In the genomic region with DNA sequence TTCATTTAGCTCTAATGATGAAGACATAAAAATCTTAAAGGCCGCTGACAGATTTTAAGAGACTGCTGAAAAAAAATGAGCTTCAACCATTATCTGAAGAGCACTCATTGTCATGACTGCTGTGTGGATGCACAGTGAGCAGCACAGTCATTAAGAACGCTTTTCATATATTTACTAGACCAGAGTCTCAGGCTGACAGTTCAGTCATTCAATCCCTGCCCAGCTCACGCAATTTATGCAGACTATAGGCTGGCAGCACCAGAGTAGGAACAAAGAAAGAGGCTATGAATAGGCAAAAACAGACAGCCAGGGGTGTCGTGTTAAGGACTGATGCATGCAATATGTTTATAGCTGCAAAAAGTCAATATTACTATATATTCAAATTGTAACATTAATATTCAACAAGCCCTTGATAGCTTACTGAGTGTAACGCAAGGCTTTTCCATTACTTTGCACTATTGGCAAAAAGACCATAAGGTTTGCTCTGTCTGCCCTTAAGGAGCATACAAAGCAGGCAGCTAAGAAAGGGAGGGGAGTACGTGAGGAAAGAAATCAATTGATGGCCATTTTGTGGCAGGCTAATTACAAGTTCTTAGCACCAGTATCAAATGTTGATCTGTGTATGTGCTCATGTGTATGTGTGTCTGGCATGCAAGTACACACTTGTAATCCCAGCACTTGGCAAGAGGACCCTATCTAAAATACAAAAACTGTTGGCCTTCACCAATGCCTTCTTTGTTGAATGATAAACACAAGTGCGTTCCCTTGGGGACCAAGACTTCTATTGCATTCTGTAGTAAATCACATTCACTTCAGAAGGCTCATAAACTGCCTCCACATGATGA, we compare ENCODE assay signal across 15 mouse cellular contexts. TPM values are rescaled to one million over a fixed set of nuclear protein-coding genes. Genes with fewer than 3 reads are reported as not detected.
DNase-seq lines count a peak whose midpoint lies in the region; ATAC-seq and TF ChIP-seq lines count a peak whose summit lies in the region.
"Had no signal": no experiment of that assay in that cellular context is flagged by ENCODE, and none has a peak within 500 bp of the region (broad histone marks: within the 10 kb centered on the region; RNA-seq: fewer than 3 reads in every experiment).

No protein-coding gene starts in this region.

- DNase-seq in brain, embryonic 18.5 days (ENCODE audit: low read depth, low spot score) = peak; percentile 16
- peak; percentile 61 for DNase-seq in midbrain, postnatal 0 days (ENCODE audit: low spot score)
- no peak for DNase-seq in left cerebral cortex, postnatal 25 days (ENCODE audit: low spot score in 2 of 2)
- DNase-seq in cerebellum, postnatal 14 days = no peak
- no peak for DNase-seq in adipocyte (ENCODE audit: low spot score)
- DNase-seq in gastrocnemius, adult 18-20 months (ENCODE audit: low spot score) = no peak
- DNase-seq: cerebellum, adult 9-10 months; heart, postnatal 4 days; kidney, adult 2 months; right cerebral cortex, postnatal 14 days had no signal

- H3K27ac ChIP-seq in forebrain, embryonic 12.5 days = peak overlapping the region; percentile 89
- H3K27ac ChIP-seq in hindbrain, embryonic 15.5 days (replicated peaks) = peak overlapping the region; percentile 54
- H3K27ac ChIP-seq in midbrain, postnatal 0 days (ENCODE audit: low read depth, low read length) = peak overlapping the region; percentile 33; the same call in 1 of the 2 replicates

- peak; percentile 93 for ATAC-seq in forebrain, embryonic 12.5 days (ENCODE audit: low FRiP score)
- ATAC-seq in hindbrain, embryonic 15.5 days (ENCODE audit: low FRiP score, low read depth) = peak; percentile 76
- peak; percentile 31; the same call in 1 of the 2 replicates for ATAC-seq in midbrain, postnatal 0 days (ENCODE audit: low FRiP score)
- ATAC-seq: activated CD4-positive, CD25-positive, alpha-beta regulatory T cell, adult 4 months had no signal

- 23% methylated on average over 7 of the region's 7 CpGs for WGBS in forebrain, embryonic 12.5 days
- 17% methylated on average over 7 of the region's 7 CpGs for WGBS in hindbrain, embryonic 15.5 days
- 19% methylated on average over 7 of the region's 7 CpGs for WGBS in midbrain, postnatal 0 days

- no peaks in the 10 kb centered on the region for H3K27me3 ChIP-seq in forebrain, embryonic 12.5 days
- no peaks in the 10 kb centered on the region for H3K27me3 ChIP-seq in hindbrain, embryonic 15.5 days
- no peaks in the 10 kb centered on the region for H3K27me3 ChIP-seq in midbrain, postnatal 0 days (ENCODE audit: insufficient read depth, low read length)

- peaks cover 34% of the 10 kb centered on the region for H3K4me1 ChIP-seq in forebrain, embryonic 12.5 days
- peaks cover 33% of the 10 kb centered on the region for H3K4me1 ChIP-seq in hindbrain, embryonic 15.5 days (replicated peaks)
- peaks cover 7% of the 10 kb centered on the region; the same call in 1 of the 2 replicates for H3K4me1 ChIP-seq in midbrain, postnatal 0 days (ENCODE audit: insufficient read depth, low read length)

- H3K4me3 ChIP-seq in forebrain, embryonic 12.5 days (replicated peaks) = no peak overlapping the region
- H3K4me3 ChIP-seq in hindbrain, embryonic 15.5 days = no peak overlapping the region
- H3K4me3 ChIP-seq in midbrain, postnatal 0 days (ENCODE audit: low read depth, low read length) = no peak overlapping the region
- H3K4me3 ChIP-seq: erythroblast, embryonic 14.5 days had no signal

- peak overlapping the region; percentile 17; the same call in 1 of the 2 replicates for H3K4me2 ChIP-seq in forebrain, embryonic 12.5 days
- peak overlapping the region; percentile 8; the same call in 1 of the 2 replicates for H3K4me2 ChIP-seq in hindbrain, embryonic 15.5 days
- no peak overlapping the region for H3K4me2 ChIP-seq in midbrain, postnatal 0 days (ENCODE audit: low read depth, low read length, poor library complexity, severe bottlenecking)
- H3K4me2 ChIP-seq: heart, embryonic 11.5 days had no signal

- H3K9me3 ChIP-seq in forebrain, embryonic 12.5 days = no peaks in the 10 kb centered on the region
- no peaks in the 10 kb centered on the region for H3K9me3 ChIP-seq in hindbrain, embryonic 15.5 days
- no peaks in the 10 kb centered on the region for H3K9me3 ChIP-seq in midbrain, postnatal 0 days (ENCODE audit: low read length)

- intact Hi-C loops in left cerebral cortex, postnatal 25 days (cut with DNase I) = no loop called here

- no peaks in the 10 kb centered on the region for H3K36me3 ChIP-seq in forebrain, embryonic 12.5 days (replicated peaks)
- no peaks in the 10 kb centered on the region for H3K36me3 ChIP-seq in hindbrain, embryonic 15.5 days
- no peaks in the 10 kb centered on the region for H3K36me3 ChIP-seq in midbrain, postnatal 0 days (ENCODE audit: insufficient read depth, low read length)

- no peak overlapping the region for H3K9ac ChIP-seq in forebrain, embryonic 12.5 days
- H3K9ac ChIP-seq in hindbrain, embryonic 15.5 days = no peak overlapping the region
- no peak overlapping the region for H3K9ac ChIP-seq in midbrain, postnatal 0 days (replicated peaks; ENCODE audit: low read length, poor library complexity, severe bottlenecking)

- no peak for TF ChIP-seq CTCF in midbrain, postnatal 0 days (IDR thresholded peaks at IDR 0.05)

RNA-seq across cellular contexts. Expression of a gene that starts 10.9 kb away (rescaled TPM):
- polyA plus RNA-seq in forebrain, embryonic 12.5 days (2016; fragmentation: Nextera tagmentation; extraction: Ambion mirVana) = 52.3 and 55.8 TPM in 2 replicates
- polyA plus RNA-seq in hindbrain, embryonic 15.5 days (2015; fragmentation: Nextera tagmentation; extraction: Ambion mirVana) = 31.0 and 31.2 TPM in 2 replicates
- 23.7 and 30.8 TPM in 2 replicates for total RNA-seq in midbrain, postnatal 0 days (2014; rRNA removed)
- polyA plus RNA-seq in midbrain, postnatal 0 days (2015; fragmentation: Nextera tagmentation; extraction: Ambion mirVana) = 17.0 and 19.7 TPM in 2 replicates
- 10 to 100 TPM; 16.4 to 17.6 TPM for total RNA-seq in left cerebral cortex, postnatal 25 days (2021)
- 1 to 10 TPM; 5.2 to 6.1 TPM for total RNA-seq in gastrocnemius, adult 18-20 months (2021)

Comparison
In these comparisons a context has a peak if more than half of its experiments do, and no peak if none do; other contexts are left out.
1. DNase-seq: peak in brain, embryonic 18.5 days (single experiment) and midbrain, postnatal 0 days (single experiment); none in left cerebral cortex, postnatal 25 days (0 of 2), cerebellum, postnatal 14 days (0 of 2), adipocyte (single experiment) and gastrocnemius, adult 18-20 months (single experiment).
2. ATAC-seq: peak in every context shown above with its lines; median percentile 93 in forebrain, embryonic 12.5 days; 76 in hindbrain, embryonic 15.5 days; 31 in midbrain, postnatal 0 days.
3. H3K27ac ChIP-seq: peak in every context shown above with its lines; median percentile 89 in forebrain, embryonic 12.5 days; 54 in hindbrain, embryonic 15.5 days; 33 in midbrain, postnatal 0 days.